Mouse (Mus musculus) brown adipose tissue, adult 24 weeks (tissue): ENCODE data around the gene P2rx3. TPM values are rescaled to one million over a fixed set of nuclear protein-coding genes. Genes with fewer than 3 reads are reported as not detected.

Experiments
- H3K27ac ChIP-seq: fragments of 200-500 bp; replicated peaks from 2 replicates; pipeline ENCODE4 v1.5.1; 2012; ENCODE audit warnings: low read depth, mild to moderate bottlenecking, low read length
- H3K4me1 ChIP-seq: fragments of 200-500 bp; 2 replicates; pipeline ENCODE4 v1.6.1; 2012; ENCODE audit warnings: low read length, mixed read lengths; ENCODE audit not compliant: control insufficient read depth, insufficient read depth, insufficient read length
- H3K4me3 ChIP-seq: fragments of 200-500 bp; 2 replicates; pipeline ENCODE4 v1.5.1; 2012; ENCODE audit warnings: low read depth, mild to moderate bottlenecking, low read length, moderate library complexity; ENCODE audit not compliant: insufficient read depth
- polyA plus RNA-seq: library from polyadenylated mRNA; stranded (reverse); fragments of >200 nt; gene quantifications from 2 replicates; pipeline ENCODE4 v1.2.4, GENCODE M21; 2012; ENCODE audit not compliant: missing spikeins, insufficient read depth, insufficient read length

Gene P2rx3
- polyA plus RNA-seq: 2.6 TPM in 1 of 2 replicates, not detected in the other

- Histone ChIP-seq H3K4me1 (peaks cover 10% of the 10 kb centered on the region), H3K27ac (peak within 1 kb of the TSS; percentile 62), H3K4me3 (peak within 1 kb of the TSS; percentile 82)
Observed at GRCm38 (mm10) chr2:85037047-85038026, at the start of gene P2rx3, which contains the start of gene Ssrp1. P2rx3 (minus strand) TSS chr2:85037462. Ssrp1 (plus strand) TSS chr2:85037234.

DNA sequence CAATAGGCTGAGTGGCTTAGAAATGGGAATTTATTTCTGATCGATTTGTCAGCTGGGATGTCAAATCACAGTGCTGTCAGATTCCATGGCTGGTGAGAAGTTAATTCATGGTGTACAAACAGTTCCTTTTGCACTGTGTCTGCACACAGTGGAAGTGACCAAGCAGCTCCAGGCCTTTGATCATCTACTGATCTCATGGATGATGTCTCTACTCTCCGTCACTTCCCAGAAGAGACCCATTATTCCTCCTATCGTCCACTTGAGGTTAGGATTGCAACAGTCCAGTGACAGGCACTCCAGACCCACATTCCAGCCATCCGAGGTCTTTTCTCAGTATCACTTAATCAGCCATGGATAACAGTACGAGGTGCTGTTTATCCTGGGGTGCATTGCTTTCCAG, 36.5 kb upstream of the P2rx3 start:
- Histone ChIP-seq H3K4me1 (peaks cover 5% of the 10 kb centered on the region; the same call in 1 of the 2 replicates), H3K27ac (no peak overlapping the region), H3K4me3 (no peak overlapping the region)

DNA sequence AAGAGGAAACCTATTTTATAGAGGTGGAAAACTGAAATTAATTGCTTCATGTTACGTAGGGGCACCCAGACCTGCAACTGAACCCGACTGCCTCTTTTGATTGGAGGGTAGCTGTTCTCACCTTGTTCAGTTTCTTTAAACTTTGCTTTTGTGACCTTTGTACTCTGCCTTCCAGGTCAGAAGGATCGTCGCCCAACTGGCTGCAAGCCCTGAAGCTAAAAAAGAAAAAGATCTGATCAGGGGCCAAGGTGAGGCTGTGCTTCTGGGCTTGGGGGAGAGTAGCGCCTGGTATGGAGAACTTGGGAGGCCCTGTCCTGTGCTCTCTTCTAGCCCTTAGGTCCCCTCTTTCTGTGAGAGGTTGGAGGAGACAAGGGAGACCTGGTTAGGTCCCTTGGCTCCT, 34.7 kb upstream of the P2rx3 start:
- H3K4me1 ChIP-seq: peaks cover 5% of the 10 kb centered on the region; the same call in 1 of the 2 replicates
- H3K27ac ChIP-seq: peak overlapping the region; percentile 65
- H3K4me3 ChIP-seq: no peak overlapping the region

DNA sequence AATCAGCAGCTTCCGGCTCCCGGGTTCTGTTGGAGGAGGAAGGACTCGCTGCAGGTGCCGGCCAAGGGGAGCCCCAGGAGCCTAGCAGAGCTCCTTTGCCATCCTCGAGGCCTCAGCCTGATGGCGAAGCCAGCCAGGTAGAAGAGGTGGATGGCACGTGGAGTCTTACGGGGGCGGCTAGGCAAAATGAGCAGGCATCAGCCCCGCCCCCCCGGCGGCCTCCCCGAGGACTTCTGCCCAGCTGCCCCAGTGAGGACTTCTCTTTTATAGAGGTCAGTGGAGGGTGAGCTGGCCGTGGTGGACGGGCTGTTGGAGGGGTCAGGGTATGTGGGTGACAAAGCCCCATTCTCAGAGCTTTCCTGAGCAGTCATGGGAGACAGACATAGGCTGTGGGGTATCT, 32.8 kb upstream of the P2rx3 start:
- H3K4me1 ChIP-seq: peaks cover 19% of the 10 kb centered on the region
- no peak overlapping the region for H3K27ac ChIP-seq
- H3K4me3 ChIP-seq: no peak overlapping the region

- Histone ChIP-seq H3K27ac (no peak overlapping the region), H3K4me3 (no peak overlapping the region)
Observed at GRCm38 (mm10) chr2:85068626-85069025, 31.4 kb upstream of the P2rx3 start.

GRCm38 (mm10) chr2:85067903-85068625, 30.8 kb upstream of the P2rx3 start:
- H3K27ac ChIP-seq: no peak overlapping the region
- H3K4me3 ChIP-seq: no peak overlapping the region

More at GRCm38 (mm10) chr2:85068626-85069025, 31.4 kb upstream of the P2rx3 start:
- H3K4me1 ChIP-seq: peaks cover 30% of the 10 kb centered on the region

GRCm38 (mm10) chr2:85066937-85067336, 29.7 kb upstream of the P2rx3 start:
- Histone ChIP-seq H3K4me3 (no peak overlapping the region), H3K4me1 (peaks cover 47% of the 10 kb centered on the region), H3K27ac (no peak overlapping the region)

More at GRCm38 (mm10) chr2:85067903-85068625, 30.8 kb upstream of the P2rx3 start:
- H3K4me1 ChIP-seq: peaks cover 36% of the 10 kb centered on the region

DNA sequence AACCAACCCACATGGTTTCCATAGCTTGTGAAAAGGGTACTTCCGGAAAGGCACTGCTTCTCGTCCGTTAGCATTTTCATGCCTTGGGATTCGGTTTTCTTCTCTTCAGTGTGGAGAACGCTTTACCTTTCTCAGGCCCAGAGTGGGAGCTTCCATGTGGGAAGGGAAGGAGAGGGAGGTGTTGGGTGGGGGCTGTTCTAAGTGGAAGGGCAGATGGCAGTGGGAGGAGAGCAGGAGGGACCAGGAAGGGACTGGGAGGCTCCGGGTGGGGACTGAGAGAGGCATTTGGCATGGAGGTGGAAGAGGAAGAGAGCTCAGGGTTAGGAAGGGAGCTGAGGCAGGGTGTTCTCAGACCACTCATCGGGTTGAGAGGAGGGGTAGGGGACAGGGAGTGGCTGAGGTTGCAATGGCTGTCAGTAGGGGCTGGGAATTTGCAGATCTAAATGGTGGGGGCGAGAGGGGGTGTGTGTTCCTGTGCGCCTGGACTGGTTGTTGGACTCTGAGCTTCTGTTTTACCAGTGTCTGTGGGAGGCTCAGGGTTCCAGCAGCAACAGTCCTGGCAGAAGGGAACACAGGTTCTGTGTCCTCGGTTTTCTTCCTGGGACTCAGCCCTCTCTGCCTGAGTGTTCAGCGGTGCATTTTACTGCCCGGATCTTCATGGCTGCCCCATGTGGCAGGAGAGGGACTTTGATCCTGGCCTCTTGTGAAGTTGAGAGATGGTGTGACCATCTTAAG, 28.0 kb upstream of the P2rx3 start:
- Histone ChIP-seq H3K4me3 (peak overlapping the region; percentile 16; the same call in 1 of the 2 replicates), H3K27ac (peak overlapping the region; percentile 51)

DNA sequence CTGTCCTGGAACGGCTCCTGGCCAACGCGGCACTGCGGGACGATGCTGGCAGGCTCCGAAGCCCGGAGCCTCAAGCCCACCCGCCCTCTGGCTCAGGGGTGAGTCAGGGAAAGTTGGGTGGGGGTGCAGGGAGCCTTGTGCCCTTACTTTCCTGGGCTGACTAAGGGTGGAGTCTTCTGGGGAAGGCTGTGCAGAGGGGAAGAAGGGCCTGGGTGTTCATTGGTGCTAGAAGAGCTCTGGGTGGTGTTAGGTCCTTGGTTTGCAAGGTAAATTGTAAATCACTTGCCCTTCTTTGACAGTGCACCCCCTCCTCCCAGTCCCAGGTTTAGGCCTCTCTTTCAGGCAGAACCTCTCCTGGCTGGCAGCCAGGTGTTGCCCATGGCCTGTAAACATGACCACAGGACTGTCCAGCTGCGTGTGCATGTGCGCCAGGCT, 23.9 kb upstream of the P2rx3 start:
- H3K27ac ChIP-seq: peak overlapping the region; percentile 83

More for the DNA sequence above, 28.0 kb upstream of the P2rx3 start:
- H3K4me1 ChIP-seq: peaks cover 49% of the 10 kb centered on the region

GRCm38 (mm10) chr2:85060591-85061060, 23.4 kb upstream of the P2rx3 start:
- H3K4me3 ChIP-seq: peak overlapping the region; percentile 68
- H3K27ac ChIP-seq: peak overlapping the region; percentile 2; the same call in 1 of the 2 replicates
- peaks cover 39% of the 10 kb centered on the region for H3K4me1 ChIP-seq

More for the DNA sequence above, 23.9 kb upstream of the P2rx3 start:
- Histone ChIP-seq H3K4me3 (peak overlapping the region; percentile 68), H3K4me1 (peaks cover 44% of the 10 kb centered on the region)

- peak overlapping the region; percentile 48 for H3K27ac ChIP-seq
- H3K4me1 ChIP-seq: peaks cover 30% of the 10 kb centered on the region
- no peak overlapping the region for H3K4me3 ChIP-seq
Observed at GRCm38 (mm10) chr2:85059677-85060076, 22.4 kb upstream of the P2rx3 start.

- peak overlapping the region; percentile 36; the same call in 1 of the 2 replicates for H3K27ac ChIP-seq
- no peak overlapping the region for H3K4me3 ChIP-seq
- H3K4me1 ChIP-seq: peaks cover 16% of the 10 kb centered on the region
Observed at GRCm38 (mm10) chr2:85056711-85057110, 19.4 kb upstream of the P2rx3 start.

GRCm38 (mm10) chr2:85053192-85053816, 16.0 kb upstream of the P2rx3 start:
- Histone ChIP-seq H3K27ac (no peak overlapping the region), H3K4me1 (peaks cover 14% of the 10 kb centered on the region), H3K4me3 (peak overlapping the region; percentile 19)

DNA sequence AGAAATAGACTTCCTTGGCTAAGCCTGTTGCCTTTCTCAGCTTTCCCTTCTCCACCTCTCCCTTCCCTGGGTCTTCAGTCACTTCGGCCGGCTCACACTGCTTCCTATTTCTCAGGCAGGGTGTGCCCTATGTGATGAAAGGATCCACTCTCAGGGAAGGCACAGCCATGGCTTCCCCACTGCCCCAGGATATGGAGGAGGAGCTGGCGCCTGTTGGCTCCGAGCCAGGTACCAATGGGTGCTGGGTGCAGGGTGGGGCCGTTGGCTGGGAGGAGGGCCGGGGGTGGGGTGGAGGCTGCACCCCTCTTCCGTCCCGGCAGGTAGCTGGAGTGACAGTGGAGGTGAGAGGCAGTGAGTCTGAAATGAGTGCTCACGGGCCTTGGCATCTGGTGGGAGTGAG, 13.5 kb upstream of the P2rx3 start:
- peak overlapping the region; percentile 82 for H3K4me3 ChIP-seq
- H3K4me1 ChIP-seq: peaks cover 14% of the 10 kb centered on the region
- H3K27ac ChIP-seq: peak overlapping the region; percentile 96
